Mouse (Mus musculus) lung, embryonic 15.5 days (tissue): ENCODE results near the gene Zfp770. TPM values are rescaled to one million over a fixed set of nuclear protein-coding genes. Genes with fewer than 3 reads are reported as not detected.
"Not testable (repeated sequence)": the region's sequence is repeated elsewhere in the genome, so short reads cannot be mapped to it uniquely, and the experiment has no call there.

Source experiments
- ATAC-seq: fragments of 200-750 bp; cut with Nextera tagmentation; 2 replicates; pipeline ENCODE4 v1.8.0; 2017; ENCODE audit warnings: moderate number of reproducible peaks, borderline replicate concordance; ENCODE audit not compliant: low FRiP score, low TSS enrichment; ENCODE audit errors: extremely low read depth
- H3K27ac ChIP-seq: fragments of 300-500 bp; sonication (generic); 2 replicates; pipeline ENCODE4 v1.5.1; 2015; ENCODE audit warnings: moderate library complexity, mild to moderate bottlenecking, inconsistent platforms
- H3K27me3 ChIP-seq: fragments of 300-500 bp; sonication (generic); 2 replicates; pipeline ENCODE4 v1.6.1; 2015; ENCODE audit warnings: inconsistent platforms
- H3K36me3 ChIP-seq: fragments of 300-500 bp; sonication (generic); 2 replicates; pipeline ENCODE4 v1.6.1; 2015; ENCODE audit warnings: inconsistent platforms
- H3K4me1 ChIP-seq: fragments of 300-500 bp; sonication (generic); 2 replicates; pipeline ENCODE4 v1.6.1; 2015; ENCODE audit warnings: inconsistent platforms
- H3K4me2 ChIP-seq: fragments of 300-500 bp; sonication (generic); 2 replicates; pipeline ENCODE4 v1.6.1; 2015; ENCODE audit warnings: inconsistent platforms, mild to moderate bottlenecking, moderate library complexity
- H3K4me3 ChIP-seq: fragments of 300-500 bp; sonication (generic); 2 replicates; pipeline ENCODE4 v1.5.1; 2015; ENCODE audit warnings: mild to moderate bottlenecking, inconsistent platforms
- H3K9ac ChIP-seq: fragments of 300-500 bp; sonication (generic); 2 replicates; pipeline ENCODE4 v1.6.1; 2015; ENCODE audit warnings: inconsistent platforms
- H3K9me3 ChIP-seq: fragments of 300-500 bp; sonication (generic); 2 replicates; pipeline ENCODE4 v1.6.1; 2016; ENCODE audit warnings: inconsistent platforms
- WGBS: fragments of 180-500 bp; shearing (Covaris S2); methylation state at CpG from one replicate; pipeline ENCODE4 v1.1.7; 2015; 5-methylcytosine and 5-hydroxymethylcytosine counted together
- polyA plus RNA-seq: library from polyadenylated mRNA; unstranded; fragments of >200 nt; fragmentation: Nextera tagmentation; extraction: Ambion mirVana; gene quantifications from 2 replicates; pipeline ENCODE4 v1.2.1, GENCODE M21; 2015

Zfp770 gene
- polyA plus RNA-seq, result 3.9 and 4.0 TPM in 2 replicates

- H3K9ac ChIP-seq, result peak within 1 kb of the TSS; percentile 75
- peak within 1 kb of the TSS; percentile 77 for H3K4me2 ChIP-seq
- 4% methylated on average over 36 of the region's 36 CpGs for WGBS
- H3K36me3 ChIP-seq, result peaks cover 13% of the 10 kb centered on the region
- H3K4me1 ChIP-seq, result peaks cover 10% of the 10 kb centered on the region
- peak within 1 kb of the TSS; percentile 75 for H3K4me3 ChIP-seq
- no peaks in the 10 kb centered on the region for H3K9me3 ChIP-seq
- H3K27me3 ChIP-seq, result no peaks in the 10 kb centered on the region
- peak; percentile 91; the same call in 1 of the 2 replicates for ATAC-seq
- H3K27ac ChIP-seq, result peak within 1 kb of the TSS; percentile 57
These were observed at the start of gene Zfp770 for GRCm38 (mm10) chr2:114200932-114201559. TSS of gene Zfp770 (minus strand) at chr2:114201469.

- no peak for ATAC-seq
- H3K4me3 ChIP-seq, result no peak overlapping the region
- no peaks in the 10 kb centered on the region for H3K9me3 ChIP-seq
- no peak overlapping the region for H3K27ac ChIP-seq
- H3K27me3 ChIP-seq, result no peaks in the 10 kb centered on the region
- H3K9ac ChIP-seq, result no peak overlapping the region
- H3K4me2 ChIP-seq, result no peak overlapping the region
- H3K36me3 ChIP-seq, result no peaks in the 10 kb centered on the region
- 54% methylated on average over 6 of the region's 6 CpGs for WGBS
- no peaks in the 10 kb centered on the region for H3K4me1 ChIP-seq
These were observed 48.2 kb upstream of the Zfp770 start for GRCm38 (mm10) chr2:114249440-114249839.

GRCm38 (mm10) chr2:114237639-114238038 lies 36.4 kb upstream of the Zfp770 start:
- no peaks in the 10 kb centered on the region for H3K9me3 ChIP-seq
- no peak overlapping the region for H3K9ac ChIP-seq
- no peaks in the 10 kb centered on the region for H3K27me3 ChIP-seq
- ATAC-seq, result no peak
- H3K4me2 ChIP-seq, result no peak overlapping the region
- no peaks in the 10 kb centered on the region for H3K4me1 ChIP-seq
- H3K4me3 ChIP-seq, result no peak overlapping the region
- no peak overlapping the region for H3K27ac ChIP-seq
- H3K36me3 ChIP-seq, result no peaks in the 10 kb centered on the region
- WGBS, result 10% methylated on average over 4 of the region's 4 CpGs

- Histone ChIP-seq H3K4me2 (no peak overlapping the region), H3K36me3 (no peaks in the 10 kb centered on the region), H3K9me3 (no peaks in the 10 kb centered on the region), H3K27me3 (no peaks in the 10 kb centered on the region), H3K27ac (no peak overlapping the region), H3K4me3 (no peak overlapping the region), H3K4me1 (no peaks in the 10 kb centered on the region), H3K9ac (no peak overlapping the region)
- ATAC-seq, result no peak
- WGBS, result 56% methylated on average over 1 of the region's 1 CpGs
These were observed 35.3 kb upstream of the Zfp770 start for GRCm38 (mm10) chr2:114236566-114236965.

GRCm38 (mm10) chr2:114235584-114235983 lies 34.3 kb upstream of the Zfp770 start:
- no peaks in the 10 kb centered on the region for H3K9me3 ChIP-seq
- no peak overlapping the region for H3K4me3 ChIP-seq
- H3K27ac ChIP-seq, result no peak overlapping the region
- no peak for ATAC-seq
- no peaks in the 10 kb centered on the region for H3K36me3 ChIP-seq
- H3K9ac ChIP-seq, result no peak overlapping the region
- H3K4me1 ChIP-seq, result no peaks in the 10 kb centered on the region
- H3K4me2 ChIP-seq, result no peak overlapping the region
- 83% methylated on average over 3 of the region's 3 CpGs for WGBS
- H3K27me3 ChIP-seq, result no peaks in the 10 kb centered on the region

- no peak for ATAC-seq
- Histone ChIP-seq H3K9me3 (no peaks in the 10 kb centered on the region), H3K27me3 (no peaks in the 10 kb centered on the region), H3K9ac (no peak overlapping the region), H3K36me3 (no peaks in the 10 kb centered on the region), H3K4me3 (no peak overlapping the region), H3K27ac (no peak overlapping the region), H3K4me1 (no peaks in the 10 kb centered on the region), H3K4me2 (no peak overlapping the region)
- 42% methylated on average over 2 of the region's 2 CpGs for WGBS
These were observed 30.0 kb upstream of the Zfp770 start for GRCm38 (mm10) chr2:114231248-114231647.

GRCm38 (mm10) chr2:114228672-114229071 lies 27.4 kb upstream of the Zfp770 start:
- H3K4me3 ChIP-seq, result no peak overlapping the region
- no peaks in the 10 kb centered on the region for H3K27me3 ChIP-seq
- no peaks in the 10 kb centered on the region for H3K36me3 ChIP-seq
- H3K27ac ChIP-seq, result no peak overlapping the region
- H3K4me2 ChIP-seq, result no peak overlapping the region
- WGBS, result 78% methylated on average over 2 of the region's 2 CpGs
- ATAC-seq, result no peak
- no peaks in the 10 kb centered on the region for H3K4me1 ChIP-seq
- no peak overlapping the region for H3K9ac ChIP-seq
- H3K9me3 ChIP-seq, result no peaks in the 10 kb centered on the region

GRCm38 (mm10) chr2:114205036-114205435 lies 3.8 kb upstream of the Zfp770 start:
- H3K4me1 ChIP-seq, result peaks cover 5% of the 10 kb centered on the region
- no peaks in the 10 kb centered on the region for H3K36me3 ChIP-seq
- no peak for ATAC-seq

GRCm38 (mm10) chr2:114201574-114201973 lies 305 bp upstream of the Zfp770 start:
- Histone ChIP-seq H3K27ac (no peak overlapping the region), H3K4me2 (peak overlapping the region; percentile 77), H3K4me1 (peaks cover 10% of the 10 kb centered on the region), H3K27me3 (no peaks in the 10 kb centered on the region), H3K9me3 (no peaks in the 10 kb centered on the region), H3K4me3 (peak overlapping the region; percentile 75), H3K36me3 (peaks cover 7% of the 10 kb centered on the region; the same call in 1 of the 2 replicates), H3K9ac (peak overlapping the region; percentile 75; the same call in 1 of the 2 replicates)
- no peak for ATAC-seq
- WGBS, result 23% methylated on average over 4 of the region's 4 CpGs

More at GRCm38 (mm10) chr2:114205036-114205435, 3.8 kb upstream of the Zfp770 start:
- Histone ChIP-seq H3K9ac (no peak overlapping the region), H3K4me2 (no peak overlapping the region), H3K27me3 (no peaks in the 10 kb centered on the region), H3K27ac (no peak overlapping the region), H3K9me3 (no peaks in the 10 kb centered on the region), H3K4me3 (no peak overlapping the region)
- 59% methylated on average over 6 of the region's 6 CpGs for WGBS

GRCm38 (mm10) chr2:114196421-114196820 lies 4.8 kb downstream of the Zfp770 start:
- no peaks in the 10 kb centered on the region for H3K9me3 ChIP-seq
- WGBS, result 85% methylated on average over 5 of the region's 5 CpGs
- no peaks in the 10 kb centered on the region for H3K27me3 ChIP-seq
- H3K4me3 ChIP-seq, result no peak overlapping the region
- no peak overlapping the region for H3K9ac ChIP-seq
- H3K4me2 ChIP-seq, result no peak overlapping the region
- peaks cover 24% of the 10 kb centered on the region for H3K36me3 ChIP-seq
- ATAC-seq, result no peak
- no peak overlapping the region for H3K27ac ChIP-seq
- H3K4me1 ChIP-seq, result peaks cover 10% of the 10 kb centered on the region

GRCm38 (mm10) chr2:114186924-114187323 lies 14.3 kb downstream of the Zfp770 start, which contains the start of gene Aqr:
TSS of gene Aqr (minus strand) at chr2:114187024.
- 54% methylated on average over 1 of the region's 6 CpGs for WGBS
- not testable (repeated sequence) for H3K27ac ChIP-seq

GRCm38 (mm10) chr2:114177802-114178733 lies 23.2 kb downstream of the Zfp770 start:
- Histone ChIP-seq H3K27ac (no peak overlapping the region), H3K27me3 (no peaks in the 10 kb centered on the region), H3K9ac (no peak overlapping the region), H3K9me3 (no peaks in the 10 kb centered on the region), H3K4me1 (peaks cover 9% of the 10 kb centered on the region), H3K4me3 (no peak overlapping the region), H3K36me3 (no peaks in the 10 kb centered on the region), H3K4me2 (no peak overlapping the region)
- no peak for ATAC-seq
- WGBS, result 50% methylated on average over 4 of the region's 4 CpGs

More at GRCm38 (mm10) chr2:114186924-114187323, 14.3 kb downstream of the Zfp770 start, which contains the start of gene Aqr:
- H3K4me3 ChIP-seq, ATAC-seq, H3K4me1 ChIP-seq, H3K36me3 ChIP-seq, H3K9ac ChIP-seq, H3K9me3 ChIP-seq, H3K27me3 ChIP-seq, H3K4me2 ChIP-seq: not testable (repeated sequence)
